Mouse (Mus musculus) cerebellum, adult 2 months (tissue): ENCODE data around the gene Psap. TPM values are rescaled to one million over a fixed set of nuclear protein-coding genes. Genes with fewer than 3 reads are reported as not detected.

ENCODE experiments used
- DNase-seq, 2 experiments: peaks; one replicate each; pipeline ENCODE4 v3.0.0; 2021
- H3K27ac ChIP-seq: fragments of 200-500 bp; 2 replicates; pipeline ENCODE4 v1.5.1; 2012; ENCODE audit warnings: low read length, control low read depth, inconsistent platforms; ENCODE audit not compliant: insufficient read depth
- H3K27me3 ChIP-seq: fragments of 200-500 bp; 2 replicates; pipeline ENCODE4 v1.6.1; 2012; ENCODE audit warnings: inconsistent platforms, mild to moderate bottlenecking, low read length, moderate library complexity; ENCODE audit not compliant: control insufficient read depth, insufficient read depth
- H3K4me1 ChIP-seq: fragments of 200-500 bp; 2 replicates; pipeline ENCODE4 v1.6.1; 2011; ENCODE audit warnings: low read length; ENCODE audit not compliant: control insufficient read depth, insufficient read depth
- H3K4me3 ChIP-seq: fragments of 200-500 bp; replicated peaks from 2 replicates; pipeline ENCODE3; 2011; ENCODE audit warnings: mild to moderate bottlenecking, low read depth, low read length, control low read depth; ENCODE audit not compliant: insufficient read depth
- CTCF ChIP-seq: fragments of 200-500 bp; IDR thresholded peaks from 2 replicates; pipeline ENCODE4 v1.5.1; 2011; ENCODE audit warnings: low read depth, mild to moderate bottlenecking, control low read depth, low read length, moderate library complexity, borderline replicate concordance; ENCODE audit not compliant: insufficient read depth
- POLR2A ChIP-seq: fragments of 200-500 bp; IDR thresholded peaks from 2 replicates; pipeline ENCODE4 v1.6.1; 2011; ENCODE audit warnings: low read length, control low read depth, borderline replicate concordance; ENCODE audit not compliant: insufficient read depth
- WGBS: fragments of 180-500 bp; shearing (Covaris S2); methylation state at CpG from one replicate; pipeline ENCODE4 v1.1.7; 2018; 5-methylcytosine and 5-hydroxymethylcytosine counted together
- polyA plus RNA-seq: library from polyadenylated mRNA; depleted of rRNA; stranded (reverse); fragments of >200 nt; gene quantifications from 2 replicates; pipeline ENCODE4 v1.2.3, GENCODE M21; 2012

The Psap gene
- polyA plus RNA-seq, 1 experiment = 2,061 TPM

DNA sequence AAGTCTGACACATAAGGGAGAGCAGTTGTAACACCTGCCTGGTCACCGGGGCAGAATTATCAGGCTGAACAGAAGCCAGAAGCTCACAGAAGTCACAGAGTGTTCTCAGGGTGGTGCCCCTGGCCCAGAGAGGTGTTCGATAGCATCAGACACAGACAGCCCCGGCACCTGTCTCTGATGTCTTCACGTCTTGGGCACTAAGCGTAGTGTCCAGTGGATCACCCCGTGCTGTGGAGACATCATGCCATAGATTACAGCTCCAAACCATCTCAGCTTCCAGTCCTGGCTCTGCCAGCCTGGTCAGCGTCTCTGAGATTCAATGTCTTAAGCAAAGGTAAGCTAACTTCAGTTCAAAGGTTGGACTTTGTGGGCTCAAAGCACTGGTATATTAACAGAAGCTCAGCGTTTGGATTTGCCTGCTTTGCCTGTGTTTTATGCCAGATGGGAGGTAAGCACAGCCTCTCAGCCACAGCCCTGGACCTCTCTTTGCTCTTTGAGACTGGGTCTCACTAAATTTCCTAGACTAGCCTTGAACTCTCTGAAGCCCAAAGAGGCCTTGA is 10.5 kb upstream of the Psap start:
- TF ChIP-seq POLR2A (no peak), CTCF (no peak)
- WGBS = 64% methylated on average over 8 of the region's 8 CpGs
- no peaks in the 10 kb centered on the region for H3K27me3 ChIP-seq
- no peaks in the 10 kb centered on the region for H3K4me1 ChIP-seq
- H3K4me3 ChIP-seq = no peak overlapping the region
- no peak for DNase-seq
- H3K27ac ChIP-seq = no peak overlapping the region

DNA sequence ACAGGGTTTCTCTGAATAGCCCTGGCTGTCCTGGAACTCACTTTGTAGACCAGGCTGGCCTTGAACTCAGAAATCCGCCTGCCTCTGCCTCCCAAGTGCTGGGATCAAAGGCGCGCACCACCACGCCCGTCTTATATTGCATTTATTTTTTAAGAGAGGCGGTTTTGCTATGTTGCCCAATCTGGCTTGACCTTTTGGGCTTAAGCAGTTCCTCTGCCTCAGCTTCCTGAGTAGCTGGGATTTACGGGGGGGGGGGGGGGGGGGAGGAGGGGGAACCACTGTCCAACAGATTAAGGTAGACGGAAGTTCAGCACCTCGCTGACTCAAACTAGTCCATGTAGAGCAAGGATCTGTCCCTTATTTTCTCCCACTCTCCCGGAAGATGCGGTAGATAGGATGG is 8.7 kb upstream of the Psap start:
- no peaks in the 10 kb centered on the region for H3K27me3 ChIP-seq
- no peak overlapping the region for H3K27ac ChIP-seq
- DNase-seq = no peak
- H3K4me3 ChIP-seq = no peak overlapping the region
- WGBS = 92% methylated on average over 11 of the region's 11 CpGs
- TF ChIP-seq CTCF = no peak
- no peak for TF ChIP-seq POLR2A
- H3K4me1 ChIP-seq = no peaks in the 10 kb centered on the region

DNA sequence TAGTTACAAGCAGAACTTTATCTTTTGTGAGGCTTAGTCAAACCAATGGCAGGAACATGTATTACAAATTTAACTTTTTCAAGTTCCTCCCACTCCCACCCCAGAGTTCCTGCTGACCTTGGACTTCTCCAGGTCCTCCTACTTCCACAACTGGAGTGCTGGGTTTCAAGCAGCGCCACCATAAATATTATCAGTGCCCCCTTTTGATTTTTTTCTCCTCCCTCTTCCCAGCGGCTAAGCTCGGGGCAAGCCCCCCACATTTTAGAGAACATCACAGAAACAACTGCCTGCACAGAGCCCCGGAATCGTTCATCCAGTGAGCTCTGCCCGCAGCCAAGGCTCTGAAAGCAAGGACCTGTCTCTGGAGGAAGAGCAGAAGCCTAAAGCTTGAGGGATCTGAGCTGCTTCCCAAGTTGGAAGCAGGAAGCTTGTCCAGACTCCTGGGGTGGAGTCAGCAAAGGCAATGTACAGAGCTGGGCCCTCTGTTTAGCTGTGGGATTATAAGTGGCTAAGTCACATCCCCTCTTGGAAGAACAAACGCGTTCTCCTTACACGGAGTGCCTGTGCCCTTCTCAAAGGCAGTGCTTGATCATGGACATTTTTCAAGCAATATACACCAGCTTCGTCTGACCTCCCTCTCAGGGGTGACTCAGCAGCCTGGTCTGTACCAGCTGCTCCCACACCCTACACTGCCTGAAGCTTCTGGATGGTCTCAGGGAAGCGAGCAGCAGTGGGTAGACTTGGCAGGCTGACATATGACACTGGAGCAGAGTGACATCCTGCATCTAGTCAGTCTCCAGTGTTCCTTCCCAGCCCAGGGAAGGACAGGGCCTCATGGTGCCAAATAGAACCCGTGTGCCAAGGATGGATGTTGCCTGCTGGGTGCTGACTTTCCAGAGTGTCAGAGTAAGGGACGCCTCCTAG is 8.0 kb upstream of the Psap start:
- TF ChIP-seq CTCF (no peak), POLR2A (no peak)
- no peak overlapping the region for H3K4me3 ChIP-seq
- WGBS = 61% methylated on average over 13 of the region's 13 CpGs
- no peak overlapping the region for H3K27ac ChIP-seq
- H3K27me3 ChIP-seq = no peaks in the 10 kb centered on the region
- no peak for DNase-seq
- no peaks in the 10 kb centered on the region for H3K4me1 ChIP-seq

GRCm38 (mm10) chr10:60271015-60271414 is 6.4 kb upstream of the Psap start:
- Histone ChIP-seq H3K4me3 (no peak overlapping the region), H3K4me1 (no peaks in the 10 kb centered on the region), H3K27me3 (no peaks in the 10 kb centered on the region), H3K27ac (no peak overlapping the region)
- 96% methylated on average over 6 of the region's 6 CpGs for WGBS
- TF ChIP-seq POLR2A (no peak), CTCF (no peak)
- DNase-seq = no peak

- TF ChIP-seq CTCF (no peak), POLR2A (no peak)
- no peak overlapping the region for H3K27ac ChIP-seq
- no peaks in the 10 kb centered on the region for H3K27me3 ChIP-seq
- 83% methylated on average over 6 of the region's 6 CpGs for WGBS
- no peaks in the 10 kb centered on the region for H3K4me1 ChIP-seq
- DNase-seq = no peak
- no peak overlapping the region for H3K4me3 ChIP-seq
These were observed 5.2 kb upstream of the Psap start for GRCm38 (mm10) chr10:60272241-60272640.

DNA sequence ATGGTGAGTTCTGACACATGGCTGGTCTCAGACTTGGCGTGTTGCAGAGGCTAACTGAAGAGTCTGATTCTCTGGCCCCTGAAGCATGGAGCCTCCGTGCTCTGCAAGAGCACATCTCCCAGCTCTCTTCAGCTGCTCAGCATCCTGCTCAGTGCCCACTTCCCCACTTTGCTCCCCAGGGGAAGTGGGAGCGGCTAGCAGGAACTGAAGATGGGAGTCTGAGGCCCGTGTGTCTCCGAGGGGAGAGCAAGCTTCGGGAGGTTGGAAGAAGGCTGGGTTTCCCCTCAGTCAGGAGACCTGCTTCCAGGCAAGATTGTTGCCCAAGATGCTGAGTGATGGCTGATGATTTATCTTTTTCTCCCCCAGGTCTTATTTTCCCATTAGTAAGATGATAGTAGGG is 4.0 kb upstream of the Psap start:
- no peaks in the 10 kb centered on the region for H3K4me1 ChIP-seq
- DNase-seq = no peak
- WGBS = 82% methylated on average over 6 of the region's 6 CpGs
- no peak overlapping the region for H3K27ac ChIP-seq
- H3K27me3 ChIP-seq = no peaks in the 10 kb centered on the region
- TF ChIP-seq POLR2A (no peak), CTCF (no peak)
- no peak overlapping the region for H3K4me3 ChIP-seq

DNA sequence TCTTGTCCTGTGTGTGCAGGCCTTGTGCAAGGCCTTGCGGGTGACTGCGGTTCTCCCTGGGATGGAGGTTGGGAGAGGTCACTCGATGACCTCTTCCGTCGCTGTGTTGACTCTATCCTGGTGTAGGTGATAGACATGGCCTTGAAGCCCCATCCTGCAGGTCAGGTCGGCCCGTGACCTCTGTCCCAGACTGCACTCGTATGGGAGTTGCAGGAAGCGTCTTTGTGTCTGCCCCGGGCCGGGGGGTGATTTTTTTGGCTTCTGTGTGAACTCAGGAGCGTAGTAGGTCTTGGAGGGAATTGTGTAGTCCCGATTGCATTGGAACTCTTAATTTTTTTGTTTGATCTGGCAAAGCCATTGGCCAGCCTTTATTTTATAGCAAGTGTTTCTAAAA is 576 bp downstream of the Psap start:
- Histone ChIP-seq H3K4me1 (peaks cover 34% of the 10 kb centered on the region), H3K27me3 (no peaks in the 10 kb centered on the region), H3K27ac (peak overlapping the region; percentile 95), H3K4me3 (peak overlapping the region; percentile 90)
- no peak for DNase-seq
- WGBS = under 1% methylated on average over 13 of the region's 13 CpGs
- TF ChIP-seq CTCF (no peak), POLR2A (no peak)

DNA sequence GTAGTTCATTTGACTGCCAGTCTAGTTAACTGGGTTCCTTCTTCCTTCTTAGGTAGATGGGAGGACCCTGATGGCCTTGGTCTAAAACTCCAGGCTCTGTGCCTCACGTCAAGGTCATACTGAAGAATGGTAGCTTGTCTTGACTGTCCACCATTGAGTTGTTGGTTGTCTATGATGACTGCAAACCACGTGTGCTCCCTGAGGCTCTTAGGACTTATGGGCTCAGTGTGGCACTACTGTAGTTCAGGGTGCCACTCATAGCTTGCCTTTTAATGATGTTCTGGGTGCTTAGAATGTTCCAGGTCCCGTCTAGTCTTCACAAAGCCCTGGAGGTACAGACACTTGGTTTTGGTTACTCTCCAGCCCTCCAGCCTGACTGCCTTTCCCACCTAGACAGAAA is 1.4 kb downstream of the Psap start:
- peak overlapping the region; percentile 90 for H3K4me3 ChIP-seq
- H3K4me1 ChIP-seq = peaks cover 39% of the 10 kb centered on the region
- WGBS = 39% methylated on average over 3 of the region's 3 CpGs
- H3K27me3 ChIP-seq = no peaks in the 10 kb centered on the region
- H3K27ac ChIP-seq = no peak overlapping the region
- no peak for DNase-seq
- TF ChIP-seq POLR2A (no peak), CTCF (no peak)
